Mouse (Mus musculus): ENCODE results near the gene Ypel3. TPM values are rescaled to one million over a fixed set of nuclear protein-coding genes. Genes with fewer than 3 reads are reported as not detected.
A peak's percentile ranks its signal among the peaks of the same experiment; 100 is the strongest.
"Not testable (repeated sequence)": the region's sequence is repeated elsewhere in the genome, so short reads cannot be mapped to it uniquely, and the experiment has no call there.

Ypel3 gene
- total RNA-seq, 2 experiments from 2014 or later, result 311 to 316 TPM

DNA sequence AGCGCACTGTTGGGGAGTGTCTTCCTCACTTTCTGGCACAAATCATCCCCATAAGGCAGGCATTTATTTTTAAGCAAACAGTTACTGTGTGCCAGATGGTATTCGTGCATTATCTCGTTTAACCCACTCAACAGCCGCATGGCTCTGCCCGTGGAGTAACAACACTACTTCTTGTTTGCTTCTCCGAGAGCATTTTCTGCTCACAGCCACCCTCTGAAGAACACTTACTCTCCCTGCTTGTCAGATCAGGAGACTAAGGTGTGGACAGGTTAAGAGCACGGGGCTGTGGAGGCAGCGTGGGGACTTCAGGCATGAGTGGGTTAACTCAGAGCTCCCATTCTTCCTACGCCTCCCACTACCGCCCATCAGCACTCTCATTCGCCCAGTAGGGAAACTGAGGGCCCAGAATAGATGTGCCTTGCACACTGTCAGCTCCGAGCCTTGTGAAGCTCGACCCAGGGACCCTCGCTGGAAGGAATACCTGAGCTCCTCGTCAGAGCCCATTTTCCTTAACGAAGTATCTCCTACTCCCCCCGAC lies 14.2 kb upstream of the Ypel3 start:
- intact Hi-C loops (cut with DNase I), result loop anchor here (1.0 to 2.0 kb wide), 3 partner anchors 14 to 58 kb away; partner anchors contain the start of gene Ypel3
- DNase-seq (ENCODE audit: low spot score in 2 of 2), result peak; percentile 68 to 94

DNA sequence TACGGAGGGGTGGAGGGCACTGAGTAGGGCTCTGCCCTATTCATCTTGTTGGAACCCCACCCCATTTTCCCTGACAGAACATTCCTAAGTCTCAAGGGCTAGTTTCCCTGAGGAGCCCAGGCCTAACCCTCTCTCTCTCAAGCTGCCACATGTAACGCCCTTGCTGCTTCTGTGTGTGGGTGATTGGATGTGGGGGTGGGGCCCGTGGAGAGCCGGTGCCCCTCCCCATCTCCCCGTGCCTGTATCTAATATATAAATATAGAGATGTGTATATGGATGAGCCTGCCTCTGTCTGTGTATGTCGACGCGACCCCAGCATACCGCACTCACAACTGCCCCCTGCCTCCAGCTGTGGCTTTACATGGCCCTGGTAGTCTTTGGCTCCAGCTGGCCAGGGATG lies 11.2 kb upstream of the Ypel3 start:
- intact Hi-C loops (cut with DNase I), result no loop called here
- DNase-seq (ENCODE audit: low spot score in 2 of 2), result no peak

DNA sequence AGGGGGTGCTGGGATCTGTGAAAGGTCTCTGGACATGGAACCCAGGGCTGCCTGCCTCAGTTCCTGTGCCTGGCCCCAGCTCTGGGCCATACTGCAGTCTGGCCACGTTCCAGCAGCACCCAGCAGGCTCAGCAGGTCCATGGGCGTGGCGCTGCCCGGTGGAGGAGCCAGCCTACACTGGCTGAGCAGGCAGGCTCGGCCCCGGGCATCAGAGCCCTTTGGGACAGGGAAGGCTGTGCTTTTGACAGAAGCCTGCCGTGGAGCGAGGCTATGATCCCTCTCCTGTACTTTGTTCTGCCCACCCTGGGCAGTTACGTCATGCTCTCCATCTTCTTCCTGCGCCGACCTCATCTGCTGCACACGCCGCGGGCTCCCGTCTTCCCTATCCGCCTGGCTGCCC lies 10.6 kb upstream of the Ypel3 start, which contains the start of gene Gdpd3:
Gene Gdpd3, plus strand, starts transcription at position 134 of the 400 bp plus-strand sequence.
- no peak for DNase-seq (ENCODE audit: low spot score in 2 of 2)
- intact Hi-C loops (cut with DNase I), result no loop called here

DNA sequence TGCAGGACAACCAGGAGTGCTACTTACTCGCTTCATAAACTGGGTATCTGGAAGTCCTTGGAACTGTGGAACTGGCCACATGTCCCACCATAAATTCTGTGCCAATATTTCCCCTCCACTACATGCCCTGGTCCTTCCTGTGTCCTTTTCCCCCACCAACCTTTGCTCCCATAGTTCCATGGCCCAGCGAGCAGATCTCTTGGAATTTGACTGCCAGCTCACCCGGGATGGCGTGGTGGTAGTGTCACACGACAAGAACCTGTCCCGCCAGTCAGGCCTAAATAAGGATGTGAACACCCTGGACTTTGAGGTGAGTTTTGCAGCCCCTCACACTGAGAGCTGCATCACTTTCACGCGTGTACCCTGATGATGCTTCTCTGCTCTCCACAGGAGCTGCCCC lies 9.8 kb upstream of the Ypel3 start:
- DNase-seq (ENCODE audit: low spot score in 2 of 2), result no peak
- intact Hi-C loops (cut with DNase I), result no loop called here

DNA sequence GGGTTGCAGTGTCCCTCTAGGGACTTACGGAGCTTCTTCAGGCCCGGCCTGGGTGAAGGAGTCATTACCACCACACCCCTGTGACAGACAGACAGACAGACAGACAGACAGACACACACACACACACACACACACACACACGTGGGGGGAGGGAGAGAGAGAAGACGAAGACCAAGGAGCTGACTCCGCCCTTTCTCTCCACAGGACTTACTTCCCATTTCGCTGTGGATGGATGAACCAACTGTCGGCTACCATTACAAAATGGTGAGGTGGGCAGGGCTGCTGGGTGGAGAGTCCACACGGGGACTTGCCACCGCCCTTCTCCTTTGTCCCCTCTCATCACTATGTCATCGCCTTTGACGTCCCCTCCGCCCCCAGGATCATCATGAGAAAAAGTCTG lies 6.0 kb upstream of the Ypel3 start:
- DNase-seq (ENCODE audit: low spot score in 2 of 2), result no peak
- intact Hi-C loops (cut with DNase I), result loop anchor here (10.0 kb wide), 1 partner anchor 206 kb away; the partner anchor contains the start of gene Eif3c

DNA sequence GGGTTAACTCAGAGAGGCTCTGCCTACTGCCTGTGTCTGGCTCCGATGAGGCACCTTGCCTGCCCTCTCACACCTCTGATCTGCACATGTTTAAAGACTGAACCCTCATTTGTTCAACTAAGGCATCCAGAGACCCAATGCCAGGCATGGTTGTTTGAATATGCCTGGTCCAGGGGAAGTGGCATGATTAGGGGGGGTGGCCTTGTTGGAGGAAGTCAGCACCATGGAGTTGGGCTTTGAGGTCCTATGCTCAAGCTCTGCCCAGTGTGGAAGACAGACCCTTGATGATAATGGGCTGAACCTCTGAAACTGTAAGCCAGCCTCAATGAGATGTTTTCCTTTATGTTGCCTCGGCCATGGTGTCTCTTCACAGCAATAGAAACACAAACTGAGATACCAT lies 3.4 kb upstream of the Ypel3 start:
- DNase-seq (ENCODE audit: low spot score in 2 of 2), result no peak
- intact Hi-C loops (cut with DNase I), result loop anchor here (10.0 kb wide), 1 partner anchor 209 kb away; the partner anchor contains the start of gene Eif3c

DNA sequence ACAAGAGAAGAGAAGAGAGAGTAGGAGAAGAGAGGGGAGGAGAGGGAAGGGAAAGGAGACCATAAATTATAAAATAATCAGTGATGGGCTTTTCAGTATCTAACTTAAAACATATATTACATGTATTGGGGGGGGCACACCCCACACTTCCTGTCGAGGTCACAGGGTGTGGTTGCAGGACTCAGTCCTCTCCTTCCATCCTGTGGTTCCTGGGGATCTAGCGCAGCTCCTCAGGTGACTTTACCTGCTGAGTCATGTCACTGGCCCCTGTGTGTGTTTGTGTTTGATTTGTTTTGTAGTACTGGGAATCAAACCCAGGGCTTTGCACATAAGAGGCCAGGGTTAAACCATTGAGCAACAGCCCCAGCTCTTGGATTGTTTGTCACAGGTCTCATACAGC lies 2.3 kb upstream of the Ypel3 start:
- intact Hi-C loops (cut with DNase I), result loop anchor here (10.0 kb wide), 1 partner anchor 210 kb away; the partner anchor contains the start of gene Eif3c
- no peak for DNase-seq (ENCODE audit: low spot score in 2 of 2)

DNA sequence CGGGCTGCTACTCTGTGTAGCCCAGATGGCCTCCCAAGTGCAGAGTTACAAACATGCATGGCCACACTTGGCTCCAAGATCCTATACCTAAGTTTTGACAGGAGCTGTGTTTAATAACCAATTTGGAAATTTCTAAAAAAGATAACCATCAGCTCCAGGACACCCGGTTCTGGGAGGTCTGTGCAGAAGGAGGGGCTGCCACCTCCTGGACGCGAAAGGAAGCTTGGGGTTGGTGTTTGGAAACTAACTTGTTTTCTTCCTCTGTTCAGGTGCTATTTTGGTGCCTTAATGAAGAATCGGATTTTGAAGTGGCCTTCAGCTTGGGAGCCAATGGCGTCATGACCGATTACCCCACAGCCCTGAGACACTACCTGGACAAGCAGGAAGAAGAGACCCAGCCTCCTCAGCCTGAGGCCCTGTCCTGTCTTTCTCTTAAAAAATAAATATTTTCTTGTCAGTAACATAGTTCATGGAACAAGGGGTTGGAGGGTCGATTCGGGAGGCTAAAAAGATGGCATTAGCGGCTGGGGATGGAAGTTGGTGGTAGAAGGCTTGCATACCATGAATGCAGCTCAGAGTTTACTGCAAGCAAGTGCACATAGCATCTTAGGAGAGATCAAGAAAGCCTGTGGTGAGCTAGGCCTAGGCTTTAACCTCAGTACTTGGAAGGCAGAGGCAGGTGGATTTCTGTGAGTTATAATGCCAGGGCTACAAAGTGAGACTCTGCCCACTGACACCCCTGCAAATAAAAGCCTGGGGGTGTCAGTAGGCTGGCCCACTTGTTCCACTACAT lies 1.4 kb upstream of the Ypel3 start:
- intact Hi-C loops (cut with DNase I), result loop anchor here (5.0 to 10.0 kb wide), 2 partner anchors 73 to 211 kb away; partner anchors contain the start of gene Eif3c
- no peak for DNase-seq (ENCODE audit: low spot score in 2 of 2)

DNA sequence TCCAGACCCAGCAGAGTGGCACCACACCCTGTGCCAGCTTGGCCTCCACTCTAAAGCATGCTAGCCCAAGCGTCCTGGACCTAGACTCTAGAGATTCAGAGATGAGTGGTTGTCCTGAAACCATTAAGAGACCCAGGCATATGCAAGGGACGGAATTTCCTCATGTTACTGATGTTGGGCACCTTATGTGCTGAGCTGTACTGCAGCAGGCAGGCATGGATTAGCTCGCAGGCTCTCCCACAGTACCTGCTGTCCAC lies 849 bp upstream of the Ypel3 start:
- intact Hi-C loops (cut with DNase I), result loop anchor here (2.0 to 10.0 kb wide), 4 partner anchors 13 to 211 kb away; partner anchors contain the start of gene Eif3c
- DNase-seq (ENCODE audit: low spot score in 2 of 2), result no peak

DNA sequence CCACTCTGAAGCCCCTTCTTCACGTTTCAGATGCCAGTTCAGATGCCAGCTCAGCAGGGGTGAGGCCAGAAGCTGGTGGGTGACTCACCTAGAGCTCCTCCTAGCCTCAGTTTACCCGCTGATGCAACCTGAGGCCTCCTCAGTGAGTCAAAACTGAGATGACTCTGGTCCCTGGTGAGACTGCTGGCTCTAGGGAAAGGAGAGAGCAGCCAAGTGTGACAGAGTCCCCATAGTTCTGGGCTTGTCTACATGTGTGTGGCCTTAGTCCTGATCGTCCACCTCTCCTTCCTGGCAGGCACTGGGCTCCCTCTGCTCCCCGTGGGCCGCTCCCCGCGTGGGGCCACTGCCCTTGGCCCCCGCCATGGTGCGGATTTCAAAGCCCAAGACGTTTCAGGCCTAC lies 721 bp downstream of the Ypel3 start:
- no peak for DNase-seq (ENCODE audit: low spot score in 2 of 2)
- intact Hi-C loops (cut with DNase I), result loop anchor here (2.0 to 10.0 kb wide), 4 partner anchors 15 to 213 kb away; partner anchors contain the start of gene Eif3c

DNA sequence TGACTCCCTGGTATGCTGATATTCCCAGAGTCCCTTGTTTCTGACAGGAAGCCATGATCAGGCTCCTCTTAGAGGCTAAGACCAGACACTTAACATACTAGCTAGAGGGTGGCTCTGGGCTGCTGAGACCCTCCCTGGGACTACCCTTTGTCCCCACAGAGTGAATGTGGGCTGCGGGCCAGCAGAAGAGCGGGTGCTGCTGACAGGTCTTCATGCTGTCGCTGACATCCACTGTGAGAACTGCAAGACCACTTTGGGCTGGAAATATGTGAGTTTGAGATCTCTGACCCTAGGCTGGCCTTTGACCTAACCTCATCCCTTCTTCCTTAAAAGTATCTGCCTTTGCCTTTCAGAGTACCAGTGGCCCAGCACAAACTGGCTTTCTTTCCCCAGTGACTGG lies 1.4 kb downstream of the Ypel3 start:
- intact Hi-C loops (cut with DNase I), result loop anchor here (5.0 to 10.0 kb wide), 2 partner anchors 76 to 213 kb away; partner anchors contain the start of gene Eif3c
- no peak for DNase-seq (ENCODE audit: low spot score in 2 of 2)

DNA sequence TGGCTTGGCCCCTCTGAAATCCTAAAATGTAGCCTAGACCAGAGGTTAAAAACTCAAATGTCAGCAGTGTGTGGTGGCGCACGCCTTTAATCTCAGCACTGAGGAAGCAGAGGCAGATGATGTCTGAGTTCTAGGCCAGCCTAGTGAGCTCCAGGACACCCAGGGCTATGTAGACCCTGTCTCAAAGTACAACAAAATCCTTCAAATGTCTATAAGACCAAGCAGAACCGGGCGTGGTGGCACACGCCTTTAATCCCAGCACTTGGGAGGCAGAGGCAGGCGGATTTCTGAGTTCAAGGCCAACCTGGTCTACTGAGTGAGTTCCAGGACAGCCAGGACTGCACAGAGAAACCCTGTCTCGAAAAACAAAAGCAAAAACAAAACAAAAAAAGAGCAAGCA lies 2.3 kb downstream of the Ypel3 start:
- DNase-seq (ENCODE audit: low spot score in 2 of 2), result not testable (repeated sequence)
- intact Hi-C loops (cut with DNase I), result loop anchor here (5.0 to 10.0 kb wide), 2 partner anchors 77 to 214 kb away; partner anchors contain the start of gene Eif3c

DNA sequence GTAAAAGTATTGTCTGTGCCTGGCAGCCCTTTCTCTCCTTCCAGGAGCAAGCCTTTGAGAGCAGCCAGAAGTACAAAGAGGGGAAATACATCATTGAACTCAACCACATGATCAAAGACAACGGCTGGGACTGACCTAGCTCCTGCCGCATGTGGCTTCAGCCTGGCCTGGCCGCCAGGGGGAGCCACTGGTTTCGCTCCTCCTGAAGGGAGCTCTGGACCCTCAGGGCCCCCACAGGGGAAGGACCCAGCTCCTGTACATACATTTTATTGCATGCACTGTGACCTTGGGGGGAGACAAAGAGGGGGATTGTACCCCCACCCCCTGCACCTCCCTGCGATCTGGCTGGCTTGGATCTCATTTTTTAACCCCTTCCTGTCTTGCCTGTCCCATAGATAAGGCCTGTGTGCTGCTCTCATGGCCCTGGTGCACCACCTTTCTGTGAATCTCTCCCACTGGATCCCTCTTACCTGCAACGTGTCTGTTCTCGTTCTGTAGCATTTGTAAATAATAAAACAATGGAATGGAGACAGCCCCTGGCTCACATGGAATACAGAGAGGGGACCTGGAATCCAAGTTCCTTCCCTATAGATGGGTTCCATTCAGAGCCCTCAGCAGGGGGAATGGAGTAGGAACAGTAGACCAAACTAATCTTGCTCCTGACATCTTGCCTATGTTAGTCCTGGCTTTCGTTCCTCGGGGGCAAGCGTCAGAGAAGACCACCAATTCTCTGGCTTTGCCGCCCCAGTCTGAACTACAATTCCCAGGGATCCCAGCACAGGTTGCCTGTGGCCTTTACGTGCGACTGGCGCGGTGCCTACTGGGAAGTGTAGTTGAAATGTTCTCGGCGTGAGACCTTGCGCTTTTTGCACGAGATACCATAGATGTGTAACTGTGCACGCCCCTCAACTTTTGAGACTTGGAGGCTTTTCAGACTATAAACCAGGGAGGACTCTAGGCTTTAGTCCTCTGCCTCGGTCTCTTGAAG lies 3.5 kb downstream of the Ypel3 start:
- peak; percentile 86 to 90 for DNase-seq (ENCODE audit: low spot score in 2 of 2)
- intact Hi-C loops (cut with DNase I), result loop anchor here (5.0 to 10.0 kb wide), 2 partner anchors 78 to 215 kb away; partner anchors contain the start of gene Eif3c

DNA sequence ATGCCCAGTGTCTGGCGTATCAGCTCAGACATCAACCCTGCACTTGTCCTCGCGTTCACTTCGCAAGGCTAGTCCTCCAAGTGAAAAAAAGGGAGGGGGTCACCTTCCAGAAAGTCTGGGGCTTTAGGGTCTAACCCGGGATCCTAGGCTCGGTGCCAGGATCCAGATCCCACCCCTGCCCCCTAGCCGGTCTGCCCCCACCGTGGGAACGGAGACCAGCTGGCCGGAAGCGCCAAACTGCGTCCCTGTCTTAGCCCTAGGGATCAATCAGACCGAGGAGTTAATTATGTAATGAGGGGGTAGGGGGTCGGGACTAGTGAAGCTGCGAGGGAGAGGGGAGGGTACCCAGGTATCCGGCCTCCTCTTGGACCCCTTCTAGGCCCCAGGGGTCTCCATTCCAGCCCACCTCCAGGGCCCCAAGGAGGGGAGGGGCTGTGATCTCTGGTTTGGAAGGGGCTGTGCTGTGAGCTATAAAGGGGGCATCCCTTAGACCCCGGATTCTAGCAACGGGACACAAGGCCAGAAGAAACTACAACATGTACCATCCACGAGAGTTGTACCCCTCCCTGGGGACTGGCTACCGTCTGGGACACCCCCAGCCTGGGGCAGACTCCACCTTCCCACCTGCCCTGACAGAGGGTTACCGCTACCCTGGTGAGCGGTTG lies 4.3 kb downstream of the Ypel3 start, which contains the start of gene Tbx6:
Gene Tbx6, plus strand, starts transcription at position 513 of the 665 bp plus-strand sequence.
- intact Hi-C loops (cut with DNase I), result no loop called here
- no peak for DNase-seq (ENCODE audit: low spot score in 2 of 2)

DNA sequence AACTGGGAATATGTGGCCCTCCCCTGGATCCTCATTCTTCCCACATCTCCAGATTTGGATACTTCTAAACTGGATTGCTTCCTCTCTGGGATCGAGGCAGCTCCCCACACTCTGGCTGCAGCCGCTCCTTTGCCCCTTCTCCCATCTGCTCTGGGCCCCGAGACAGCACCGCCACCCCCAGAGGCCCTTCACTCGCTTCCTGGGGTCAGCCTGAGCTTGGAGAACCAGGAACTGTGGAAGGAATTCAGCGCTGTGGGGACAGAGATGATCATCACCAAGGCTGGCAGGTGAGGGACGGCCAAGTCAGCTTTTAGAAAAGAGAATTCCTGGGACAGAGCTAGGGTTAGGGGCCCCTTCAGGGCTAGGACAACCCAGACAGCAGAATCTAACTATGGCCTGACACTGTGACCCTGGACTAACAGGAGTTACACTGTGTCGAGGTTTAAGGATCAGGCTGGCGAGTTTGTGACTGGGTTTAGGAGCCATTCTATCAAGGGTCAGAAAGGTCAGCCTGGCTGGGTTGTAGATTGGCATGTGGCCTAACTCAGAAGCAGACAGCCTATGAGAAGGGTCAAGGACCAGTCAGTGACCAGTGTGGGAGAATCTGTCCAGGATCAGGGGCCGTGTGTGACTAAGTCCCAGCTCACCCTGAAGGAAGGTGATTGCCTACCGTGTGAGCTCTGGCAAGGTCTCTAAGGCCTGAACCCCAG lies 5.1 kb downstream of the Ypel3 start:
- intact Hi-C loops (cut with DNase I), result no loop called here
- no peak for DNase-seq (ENCODE audit: low spot score in 2 of 2)

DNA sequence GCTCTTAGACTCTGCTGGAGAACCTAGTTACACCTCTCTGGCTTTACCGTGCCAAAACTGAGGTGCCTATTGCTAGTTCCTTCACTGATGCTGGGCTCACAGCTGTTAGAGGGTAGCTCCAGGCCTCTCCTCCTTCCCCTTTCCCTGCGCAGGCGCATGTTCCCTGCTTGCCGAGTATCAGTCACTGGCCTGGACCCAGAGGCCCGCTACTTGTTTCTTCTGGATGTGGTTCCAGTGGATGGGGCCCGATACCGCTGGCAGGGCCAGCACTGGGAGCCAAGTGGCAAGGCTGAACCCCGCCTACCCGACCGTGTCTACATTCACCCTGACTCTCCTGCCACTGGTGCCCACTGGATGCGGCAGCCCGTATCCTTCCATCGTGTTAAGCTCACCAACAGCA lies 5.9 kb downstream of the Ypel3 start:
- no peak for DNase-seq (ENCODE audit: low spot score in 2 of 2)
- intact Hi-C loops (cut with DNase I), result no loop called here

DNA sequence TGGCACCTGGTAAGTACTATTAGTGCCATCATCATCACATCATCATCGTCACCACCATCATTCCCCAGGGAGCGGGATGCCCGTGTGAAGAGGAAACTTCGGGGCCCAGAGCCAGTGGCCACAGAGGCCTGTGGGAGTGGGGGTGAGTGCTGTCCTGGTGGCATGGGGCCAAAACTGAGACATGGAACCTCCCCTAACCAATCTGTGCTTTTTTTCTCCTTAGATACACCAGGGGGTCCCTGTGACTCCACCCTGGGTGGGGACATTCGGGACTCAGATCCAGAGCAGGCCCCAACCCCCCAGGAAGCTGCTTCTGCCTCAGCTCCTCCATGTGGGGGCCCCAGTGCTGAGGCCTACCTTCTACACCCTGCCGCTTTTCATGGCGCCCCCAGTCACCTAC lies 7.7 kb downstream of the Ypel3 start:
- intact Hi-C loops (cut with DNase I), result no loop called here
- no peak for DNase-seq (ENCODE audit: low spot score in 2 of 2)

DNA sequence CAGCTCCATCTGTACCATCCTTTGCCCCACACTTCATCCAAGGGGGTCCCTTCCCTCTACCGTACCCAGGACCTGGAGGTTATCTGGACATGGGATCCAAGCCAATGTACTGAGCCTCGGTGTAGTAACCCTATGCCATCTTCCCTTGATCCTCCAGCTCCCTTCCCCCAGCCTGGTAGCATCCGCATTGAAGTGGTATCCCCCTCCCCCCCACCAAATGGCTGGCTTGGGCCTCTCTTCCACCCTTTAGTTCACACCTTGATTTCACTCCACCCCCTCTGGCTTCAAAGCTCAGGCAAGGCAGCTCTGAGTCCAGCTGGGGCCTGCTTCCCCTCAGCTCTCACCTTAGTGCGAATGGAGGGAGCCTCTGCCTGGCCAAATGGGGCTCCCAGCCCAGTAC lies 8.3 kb downstream of the Ypel3 start:
- intact Hi-C loops (cut with DNase I), result no loop called here
- no peak for DNase-seq (ENCODE audit: low spot score in 2 of 2)

DNA sequence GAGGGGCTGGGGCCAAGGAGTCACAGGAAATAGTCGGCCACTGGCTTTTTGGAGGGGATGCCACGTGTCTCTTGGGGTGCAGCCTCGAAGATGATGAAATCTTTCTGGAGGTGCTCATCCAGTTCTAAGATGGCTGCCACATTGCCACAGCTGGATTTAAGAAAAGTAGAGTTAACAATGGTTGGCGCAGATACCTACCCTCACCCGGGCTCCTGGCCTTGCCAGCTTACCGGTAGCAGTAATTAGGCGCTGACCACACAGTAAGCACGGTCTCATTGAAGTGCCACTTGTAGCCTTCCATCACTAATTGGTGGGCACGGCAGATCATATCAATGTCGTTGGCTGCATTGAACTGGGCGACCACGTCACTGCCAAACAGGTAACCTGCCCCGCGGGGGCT lies 9.4 kb downstream of the Ypel3 start:
- intact Hi-C loops (cut with DNase I), result no loop called here
- no peak for DNase-seq (ENCODE audit: low spot score in 2 of 2)
